Mouse (Mus musculus) adipose tissue, adult 10 weeks (tissue): ENCODE data around the gene Tmem231. TPM values are rescaled to one million over a fixed set of nuclear protein-coding genes. Genes with fewer than 3 reads are reported as not detected.

ENCODE experiments used
- polyA plus RNA-seq: library from polyadenylated mRNA; stranded (reverse); fragments of 350-450 nt; fragmentation: Illumina TruSeq; extraction: RNeasy Lipid Tissue Mini Kit (QIAGEN cat#74804); gene quantifications from one replicate; pipeline ENCODE4 v1.2.3, GENCODE M21; 2014; ENCODE audit warnings: low read depth, low replicate concordance

Tmem231 gene
- 11.7 TPM for polyA plus RNA-seq

DNA sequence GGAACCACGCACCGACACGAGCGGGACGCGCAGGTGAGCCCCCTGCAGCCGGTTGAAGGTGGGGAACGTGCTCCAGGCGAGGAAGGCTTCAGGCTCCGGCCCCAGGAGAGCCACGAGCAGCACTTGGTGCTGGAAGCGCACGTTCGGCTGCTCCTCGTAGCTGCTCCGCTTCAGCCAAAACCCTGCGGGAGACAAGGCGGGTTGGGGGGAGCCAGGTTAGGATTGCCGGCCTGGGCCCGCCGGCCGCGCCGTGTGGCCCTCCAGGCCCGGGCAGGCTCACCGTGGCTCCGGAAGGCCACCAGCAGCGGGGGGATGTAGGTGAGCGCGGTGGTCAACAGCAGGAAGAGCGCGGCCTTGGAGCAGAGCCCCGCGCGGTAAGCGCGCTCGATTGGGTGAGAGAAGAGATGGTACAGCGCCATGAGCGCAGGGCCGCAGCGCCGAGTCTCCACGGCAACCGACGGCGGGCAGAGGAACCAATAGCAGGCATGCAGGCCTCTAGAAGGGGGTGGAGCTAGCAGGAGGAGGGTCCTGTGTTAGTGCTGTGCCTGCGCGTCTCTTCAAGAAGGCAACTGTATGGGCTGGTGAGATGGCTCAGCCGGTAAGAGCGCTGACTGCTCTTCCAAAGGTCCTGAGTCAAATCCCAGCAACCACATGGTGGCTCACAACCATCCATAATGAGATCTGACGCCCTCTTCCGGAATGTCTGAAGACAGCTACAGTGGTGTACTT lies at the start of gene Tmem231:
Tmem231 (minus strand) TSS at position 534 of the 729 bp plus-strand sequence.

DNA sequence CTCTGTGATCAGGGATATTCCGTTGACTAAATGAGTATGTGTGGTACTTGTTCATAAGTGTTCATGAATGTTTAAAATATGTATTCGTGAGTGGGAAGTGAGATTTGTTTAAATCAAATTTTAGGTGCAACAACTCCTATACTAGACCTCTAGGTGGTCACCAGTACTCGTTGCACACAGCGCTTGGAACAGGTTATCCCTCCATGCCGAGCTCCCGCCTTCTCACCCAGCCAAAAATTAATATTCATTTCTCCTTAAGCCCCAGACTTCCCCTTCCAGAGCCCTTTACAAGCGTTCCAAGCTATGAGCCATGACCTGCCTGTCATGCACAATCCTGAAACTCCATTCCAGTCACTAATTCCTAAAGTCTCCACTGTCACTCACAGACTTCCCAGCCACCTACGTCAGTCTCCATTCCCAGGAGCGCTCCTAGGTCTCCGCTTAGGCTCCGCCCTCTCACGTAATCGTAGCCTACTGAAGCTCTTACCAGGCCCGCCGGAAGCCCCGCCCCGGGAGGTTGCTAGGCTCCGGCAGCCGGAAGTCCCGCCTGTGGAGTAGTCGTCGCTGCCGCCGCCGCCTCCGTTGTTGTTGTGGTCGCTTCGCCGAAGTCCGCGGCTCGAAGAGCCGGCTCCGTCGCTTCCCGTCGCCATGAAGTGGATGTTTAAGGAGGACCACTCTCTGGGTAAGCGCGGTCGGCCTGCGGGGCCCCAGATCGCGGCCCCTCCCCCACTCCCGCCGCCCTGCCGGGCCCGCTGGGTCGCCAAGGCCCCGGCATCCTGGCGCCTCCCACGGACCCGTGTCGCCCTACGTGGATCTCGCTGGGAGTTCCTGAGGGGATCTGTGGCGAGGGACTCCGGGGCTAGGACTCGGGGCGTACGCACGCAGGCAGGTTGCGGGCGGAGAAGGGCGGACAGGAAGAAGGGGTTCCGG lies 6.8 kb upstream of the Tmem231 start, which contains the start of gene Gabarapl2:
Gabarapl2 (plus strand) TSS at position 533 of the 930 bp plus-strand sequence.

GRCm38 (mm10) chr8:111909621-111910450 lies 23.8 kb downstream of the Tmem231 start, which contains the start of gene Chst5:
Gene Chst5 (minus strand): TSS chr8:111910447.

DNA sequence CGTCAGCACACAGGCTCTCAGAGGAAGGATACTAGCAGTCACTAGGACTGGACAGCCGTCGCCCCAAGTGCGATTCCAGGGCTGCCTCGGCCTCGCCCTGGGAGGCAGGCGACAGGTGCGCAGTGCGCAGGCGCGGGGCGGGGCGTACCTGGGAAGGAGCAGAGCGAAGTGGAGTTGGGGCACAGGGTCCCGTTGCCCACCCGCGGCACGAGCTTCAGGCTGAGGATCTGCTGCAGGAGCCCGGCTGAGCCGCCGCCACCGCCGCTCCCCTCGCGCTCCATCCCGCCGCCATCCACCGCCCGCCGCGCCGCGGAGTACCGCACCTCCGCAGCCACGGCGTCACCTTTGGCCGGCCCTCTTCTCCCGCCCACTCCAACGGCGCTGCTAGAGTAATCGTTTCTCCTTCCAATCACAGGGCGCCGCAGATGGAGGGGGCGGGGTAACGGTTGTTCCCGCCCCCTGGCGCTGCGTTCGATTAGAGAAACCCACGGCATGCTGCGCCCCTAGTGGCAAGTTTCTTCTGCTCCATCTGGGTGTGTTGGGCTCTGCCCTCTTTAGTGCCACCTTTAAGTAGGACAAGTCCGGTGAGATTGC lies 57.2 kb downstream of the Tmem231 start, which contains the start of gene Tmem170:
Tmem170 (minus strand) TSS at position 396 of the 594 bp plus-strand sequence.

Other genes starting within 250 kb of the Tmem231 start
- gene Ctrb1, start 242.9 kb downstream of the Tmem231 start, polyA plus RNA-seq: 2.3 TPM
- 27.1 TPM for gene Bcar1, start 190.1 kb downstream of the Tmem231 start, polyA plus RNA-seq
- 80.8 TPM for gene Cfdp1, start 79.6 kb downstream of the Tmem231 start, polyA plus RNA-seq
- 8.6 TPM for gene Tmem170, start 57.1 kb downstream of the Tmem231 start, polyA plus RNA-seq
- not detected for gene Chst5, start 23.4 kb downstream of the Tmem231 start, polyA plus RNA-seq
- 137 TPM for gene Gabarapl2, start 6.8 kb upstream of the Tmem231 start, polyA plus RNA-seq
- gene Adat1, start 58.4 kb upstream of the Tmem231 start, polyA plus RNA-seq: 5.9 TPM
- 61.8 TPM for gene Kars, start 77.4 kb upstream of the Tmem231 start, polyA plus RNA-seq
- 16.7 TPM for gene Terf2ip, start 77.5 kb upstream of the Tmem231 start, polyA plus RNA-seq
- not detected for gene Gm6793, start 81.2 kb upstream of the Tmem231 start, polyA plus RNA-seq